Mouse (Mus musculus) layer of hippocampus, postnatal 36 days (tissue): ENCODE measurements around the gene Olfr790. TPM values are rescaled to one million over a fixed set of nuclear protein-coding genes. Genes with fewer than 3 reads are reported as not detected.

ENCODE experiments used
- DNase-seq, 2 experiments: peaks; one replicate each; pipeline ENCODE4 v3.0.0; 2022
- total RNA-seq, 2 experiments: library from RNA; stranded (reverse); gene quantifications; 2 replicates each; pipeline ENCODE4 v1.2.3; 2021

The Olfr790 gene
- not detected for total RNA-seq

- DNase-seq: no peak
Observed at GRCm38 (mm10) chr10:129498192-129498591, at the start of gene Olfr790. Gene Olfr790, plus strand, starts transcription at chr10:129498492.

- no peak for DNase-seq
Observed at GRCm38 (mm10) chr10:129461562-129461961, 36.7 kb upstream of the Olfr790 start, which contains the start of gene Olfr787. Gene Olfr787, plus strand, starts transcription at chr10:129461862.

- no peak for DNase-seq
Observed at GRCm38 (mm10) chr10:129470698-129471097, 27.6 kb upstream of the Olfr790 start, which contains the start of gene Olfr788. Gene Olfr788, plus strand, starts transcription at chr10:129470998.

GRCm38 (mm10) chr10:129473256-129473655 is 25.0 kb upstream of the Olfr790 start:
- DNase-seq: no peak

- no peak for DNase-seq
Observed at GRCm38 (mm10) chr10:129473723-129474122, 24.6 kb upstream of the Olfr790 start.

- no peak for DNase-seq
Observed at GRCm38 (mm10) chr10:129484452-129484851, 13.8 kb upstream of the Olfr790 start, which contains the start of gene Olfr789. Gene Olfr789, plus strand, starts transcription at chr10:129484752.

GRCm38 (mm10) chr10:129490101-129490500 is 8.2 kb upstream of the Olfr790 start:
- no peak for DNase-seq

GRCm38 (mm10) chr10:129521492-129521891 is 23.2 kb downstream of the Olfr790 start, which contains the start of gene Olfr791:
Gene Olfr791, plus strand, starts transcription at chr10:129521792.
- DNase-seq: no peak

- DNase-seq: no peak
Observed at GRCm38 (mm10) chr10:129538862-129539261, 40.6 kb downstream of the Olfr790 start, which contains the start of gene Olfr792. Gene Olfr792, plus strand, starts transcription at chr10:129539162.

GRCm38 (mm10) chr10:129549354-129549753 is 51.1 kb downstream of the Olfr790 start:
- peak in 1 of 2 experiments; percentile 2 for DNase-seq

Other genes starting within 250 kb of the Olfr790 start
- gene Olfr776, start 239.4 kb upstream of the Olfr790 start, total RNA-seq: not detected
- gene Olfr777, start 227.0 kb upstream of the Olfr790 start, total RNA-seq: not detected
- not detected for gene Olfr780, start 180.4 kb upstream of the Olfr790 start, total RNA-seq
- not detected for gene Olfr781, start 169.6 kb upstream of the Olfr790 start, total RNA-seq
- not detected for gene Olfr782, start 149.6 kb upstream of the Olfr790 start, total RNA-seq
- under 1 TPM; 0.15 TPM for gene Olfr784, start 114.4 kb upstream of the Olfr790 start, total RNA-seq
- gene Olfr785, start 93.1 kb upstream of the Olfr790 start, total RNA-seq: not detected
- not detected for gene Olfr786, start 71.2 kb upstream of the Olfr790 start, total RNA-seq
- not detected for gene Olfr787, start 36.6 kb upstream of the Olfr790 start, total RNA-seq
- gene Olfr788, start 27.5 kb upstream of the Olfr790 start, total RNA-seq: not detected
- gene Olfr789, start 13.7 kb upstream of the Olfr790 start, total RNA-seq: not detected
- not detected for gene Olfr791, start 23.3 kb downstream of the Olfr790 start, total RNA-seq
- gene Olfr792, start 40.7 kb downstream of the Olfr790 start, total RNA-seq: not detected
- not detected for gene Olfr794, start 69.2 kb downstream of the Olfr790 start, total RNA-seq
- not detected for gene Olfr796, start 114.1 kb downstream of the Olfr790 start, total RNA-seq
- not detected for gene Olfr798, start 129.4 kb downstream of the Olfr790 start, total RNA-seq
- not detected for gene Olfr799, start 139.0 kb downstream of the Olfr790 start, total RNA-seq
- not detected for gene Olfr800, start 159.2 kb downstream of the Olfr790 start, total RNA-seq
- not detected for gene Olfr801, start 175.4 kb downstream of the Olfr790 start, total RNA-seq
- under 1 TPM in 1 of 2 experiments, not detected in 1; 0.05 TPM for gene Olfr802, start 189.7 kb downstream of the Olfr790 start, total RNA-seq
- gene Olfr803, start 195.8 kb downstream of the Olfr790 start, total RNA-seq: not detected
- not detected for gene Olfr804, start 204.7 kb downstream of the Olfr790 start, total RNA-seq
- gene Olfr805, start 230.9 kb downstream of the Olfr790 start, total RNA-seq: not detected
- gene Olfr806, start 243.4 kb downstream of the Olfr790 start, total RNA-seq: not detected